10 mouse cellular contexts compared by ENCODE assay signal in genomic region chr7:118703144-118703561, GRCm38 (mm10). TPM values are rescaled to one million over a fixed set of nuclear protein-coding genes. Genes with fewer than 3 reads are reported as not detected.
DNase-seq lines count a peak whose midpoint lies in the region; ATAC-seq and TF ChIP-seq lines count a peak whose summit lies in the region.
"Had no signal": no experiment of that assay in that cellular context is flagged by ENCODE, and none has a peak within 500 bp of the region (broad histone marks: within the 10 kb centered on the region; RNA-seq: fewer than 3 reads in every experiment).

No protein-coding gene starts in this region.

- no peak overlapping the region for H3K27ac ChIP-seq in midbrain, embryonic 13.5 days
- no peak overlapping the region for H3K27ac ChIP-seq in midbrain, embryonic 15.5 days
- H3K27ac ChIP-seq in small intestine, adult 2 months (ENCODE audit: insufficient read depth, low read depth, low read length), result peak overlapping the region; percentile 89
- H3K27ac ChIP-seq: embryonic facial prominence, embryonic 12.5 days had no signal

- no peaks in the 10 kb centered on the region for H3K27me3 ChIP-seq in erythroblast, embryonic 14.5 days (ENCODE audit: control insufficient read depth)
- no peaks in the 10 kb centered on the region for H3K27me3 ChIP-seq in midbrain, embryonic 13.5 days
- H3K27me3 ChIP-seq in midbrain, embryonic 15.5 days (replicated peaks), result no peaks in the 10 kb centered on the region
- no peaks in the 10 kb centered on the region for H3K27me3 ChIP-seq in small intestine, adult 2 months (ENCODE audit: control insufficient read depth, insufficient read depth, low read length)
- H3K27me3 ChIP-seq: embryonic facial prominence, embryonic 12.5 days had no signal

- no peak overlapping the region for H3K9ac ChIP-seq in midbrain, embryonic 13.5 days (replicated peaks)
- H3K9ac ChIP-seq in midbrain, embryonic 15.5 days, result no peak overlapping the region
- H3K9ac ChIP-seq: embryonic facial prominence, embryonic 12.5 days had no signal

- H3K4me2 ChIP-seq in midbrain, embryonic 13.5 days (replicated peaks), result peak overlapping the region; percentile 71; the same call in 1 of the 2 replicates
- no peak overlapping the region for H3K4me2 ChIP-seq in midbrain, embryonic 15.5 days
- H3K4me2 ChIP-seq: embryonic facial prominence, embryonic 12.5 days had no signal

- peak overlapping the region; percentile 96 for H3K4me3 ChIP-seq in erythroblast, embryonic 14.5 days (replicated peaks)
- H3K4me3 ChIP-seq in midbrain, embryonic 13.5 days (replicated peaks), result peak overlapping the region; percentile 97; the same call in 1 of the 2 replicates
- H3K4me3 ChIP-seq in midbrain, embryonic 15.5 days, result no peak overlapping the region
- H3K4me3 ChIP-seq in small intestine, adult 2 months (ENCODE audit: low read depth, low read length), result 0 out of 2 replicates have a peak overlapping the region, but pooled peaks have one; percentile 3
- H3K4me3 ChIP-seq: embryonic facial prominence, embryonic 12.5 days had no signal

- TF ChIP-seq POLR2A in small intestine, adult 2 months (IDR thresholded peaks at IDR 0.05; ENCODE audit: low read depth, low read length), result no peak

- no peak for TF ChIP-seq CTCF in small intestine, adult 2 months (IDR thresholded peaks at IDR 0.05; ENCODE audit: extremely low read depth, insufficient read length, insufficient replicate concordance, low read depth, low read length)

- WGBS in midbrain, embryonic 13.5 days, result 91% methylated on average over 15 of the region's 15 CpGs
- 88% methylated on average over 15 of the region's 15 CpGs for WGBS in midbrain, embryonic 15.5 days
- 26% methylated on average over 15 of the region's 15 CpGs for WGBS in small intestine, adult 2 months

- H3K9me3 ChIP-seq in erythroblast, embryonic 14.5 days (ENCODE audit: control insufficient read depth, low read length), result no peaks in the 10 kb centered on the region
- H3K9me3 ChIP-seq in midbrain, embryonic 13.5 days, result no peaks in the 10 kb centered on the region
- H3K9me3 ChIP-seq in midbrain, embryonic 15.5 days, result no peaks in the 10 kb centered on the region
- H3K9me3 ChIP-seq: embryonic facial prominence, embryonic 12.5 days had no signal

- peaks cover 51% of the 10 kb centered on the region for H3K36me3 ChIP-seq in erythroblast, embryonic 14.5 days (ENCODE audit: control insufficient read depth)
- H3K36me3 ChIP-seq in midbrain, embryonic 13.5 days, result peaks cover 18% of the 10 kb centered on the region
- H3K36me3 ChIP-seq in midbrain, embryonic 15.5 days (replicated peaks), result peaks cover 3% of the 10 kb centered on the region
- H3K36me3 ChIP-seq in small intestine, adult 2 months (ENCODE audit: control insufficient read depth, insufficient read depth, low read length), result peaks cover 6% of the 10 kb centered on the region

- DNase-seq in lung, adult 18-20 months, result peak; percentile 80 to 90
- DNase-seq in embryo, embryonic 9.5 days (ENCODE audit: extremely low spot score), result no peak
- DNase-seq in spleen, postnatal 4 days (ENCODE audit: low spot score in 2 of 2), result no peak
- DNase-seq: heart, postnatal 36 days had no signal

- peaks cover 51% of the 10 kb centered on the region for H3K4me1 ChIP-seq in erythroblast, embryonic 14.5 days (ENCODE audit: control insufficient read depth)
- peaks cover 37% of the 10 kb centered on the region for H3K4me1 ChIP-seq in midbrain, embryonic 13.5 days (replicated peaks)
- peaks cover 28% of the 10 kb centered on the region for H3K4me1 ChIP-seq in midbrain, embryonic 15.5 days
- H3K4me1 ChIP-seq in small intestine, adult 2 months (ENCODE audit: control insufficient read depth, insufficient read depth, insufficient read length, low read length), result peaks cover 14% of the 10 kb centered on the region

- no peak for ATAC-seq in erythroblast, adult 5-6 weeks (replicated peaks; ENCODE audit: low FRiP score, poor library complexity, severe bottlenecking)
- no peak for ATAC-seq in midbrain, embryonic 13.5 days
- ATAC-seq in midbrain, embryonic 15.5 days (replicated peaks), result no peak

RNA-seq across cellular contexts. Expression of gene Gde1, which starts 2.4 kb away (rescaled TPM):
- 7.3 and 8.4 TPM in 2 replicates for polyA plus RNA-seq in erythroblast, embryonic 14.5 days (2012)
- 17.1 and 23.0 TPM in 2 replicates for total RNA-seq in erythroblast, adult 5-6 weeks (2015; ENCODE audit: low replicate concordance)
- total RNA-seq in erythroblast, adult 5-6 weeks (2017; ENCODE audit: low replicate concordance), result 11.6 and 19.3 TPM in 2 replicates
- 138 and 140 TPM in 2 replicates for polyA plus RNA-seq in midbrain, embryonic 13.5 days (2015; fragmentation: Nextera tagmentation; extraction: Ambion mirVana)
- polyA plus RNA-seq in midbrain, embryonic 15.5 days (2015; fragmentation: Nextera tagmentation; extraction: Ambion mirVana), result 186 and 194 TPM in 2 replicates
- 535 and 645 TPM in 2 replicates for polyA plus RNA-seq in small intestine, adult 2 months (2012; rRNA removed)

RNA-seq across cellular contexts. Expression of gene Ccp110, which starts 9.2 kb away (rescaled TPM):
- 0.18 and 0.22 TPM in 2 replicates for polyA plus RNA-seq in erythroblast, embryonic 14.5 days (2012)
- total RNA-seq in erythroblast, adult 5-6 weeks (2015; ENCODE audit: low replicate concordance), result 18.3 and 25.1 TPM in 2 replicates
- 20.1 and 27.7 TPM in 2 replicates for total RNA-seq in erythroblast, adult 5-6 weeks (2017; ENCODE audit: low replicate concordance)
- 35.9 and 37.4 TPM in 2 replicates for polyA plus RNA-seq in midbrain, embryonic 13.5 days (2015; fragmentation: Nextera tagmentation; extraction: Ambion mirVana)
- polyA plus RNA-seq in midbrain, embryonic 15.5 days (2015; fragmentation: Nextera tagmentation; extraction: Ambion mirVana), result 29.2 and 30.1 TPM in 2 replicates
- 0.41 and 0.51 TPM in 2 replicates for polyA plus RNA-seq in small intestine, adult 2 months (2012; rRNA removed)

RNA-seq across cellular contexts. Expression of gene Vps35l, which starts 36.9 kb away (rescaled TPM):
- 1.1 and 1.2 TPM in 2 replicates for polyA plus RNA-seq in erythroblast, embryonic 14.5 days (2012)
- 18.1 and 21.1 TPM in 2 replicates for total RNA-seq in erythroblast, adult 5-6 weeks (2015; ENCODE audit: low replicate concordance)
- 28.6 and 32.9 TPM in 2 replicates for total RNA-seq in erythroblast, adult 5-6 weeks (2017; ENCODE audit: low replicate concordance)
- polyA plus RNA-seq in midbrain, embryonic 13.5 days (2015; fragmentation: Nextera tagmentation; extraction: Ambion mirVana), result 94.0 and 97.5 TPM in 2 replicates
- 102 and 105 TPM in 2 replicates for polyA plus RNA-seq in midbrain, embryonic 15.5 days (2015; fragmentation: Nextera tagmentation; extraction: Ambion mirVana)
- 18.3 and 29.9 TPM in 2 replicates for polyA plus RNA-seq in small intestine, adult 2 months (2012; rRNA removed)

Comparison
In these comparisons a context has a peak if more than half of its experiments do, and no peak if none do; other contexts are left out.
1. DNase-seq: peak in lung, adult 18-20 months (2 of 2); none in embryo, embryonic 9.5 days (single experiment) and spleen, postnatal 4 days (0 of 2).
2. RNA of gene Gde1, which starts 2.4 kb away (polyA plus RNA-seq): 535 to 645 TPM in small intestine, adult 2 months, 186 to 194 TPM in midbrain, embryonic 15.5 days and 138 to 140 TPM in midbrain, embryonic 13.5 days; 7.3 to 8.4 TPM in erythroblast, embryonic 14.5 days; every median in the first group is over 10 times any median in the second.
3. RNA of gene Ccp110, which starts 9.2 kb away (polyA plus RNA-seq): 35.9 to 37.4 TPM in midbrain, embryonic 13.5 days and 29.2 to 30.1 TPM in midbrain, embryonic 15.5 days; 0.41 to 0.51 TPM in small intestine, adult 2 months and 0.18 to 0.22 TPM in erythroblast, embryonic 14.5 days; every median in the first group is over 10 times any median in the second.